Mouse (Mus musculus) CH12.LX (cell line): ENCODE measurements around the gene Fstl4. TPM values are rescaled to one million over a fixed set of nuclear protein-coding genes. Genes with fewer than 3 reads are reported as not detected.

Experiments used
- DNase-seq: peaks from one replicate; pipeline ENCODE4 v3.0.0-alpha.2; 2013; ENCODE audit errors: extremely low read depth
- H3K27ac ChIP-seq: 2 replicates; pipeline ENCODE4 v1.5.1; 2012; ENCODE audit warnings: low read depth, mild to moderate bottlenecking, control low read depth, moderate library complexity; ENCODE audit not compliant: insufficient read depth
- H3K27me3 ChIP-seq: replicated peaks from 2 replicates; pipeline ENCODE3; 2012; ENCODE audit warnings: inconsistent platforms
- H3K36me3 ChIP-seq, 2 experiments: replicated peaks in 1 of 2; 2 replicates each; pipeline versions ENCODE3 to v1.6.1; 2012; ENCODE audit warnings: inconsistent platforms in 1 of 2, low read length in 1 of 2, mild to moderate bottlenecking in 1 of 2, mixed read lengths in 1 of 2, moderate library complexity in 1 of 2; ENCODE audit not compliant: control insufficient read depth in 1 of 2, insufficient read depth in 1 of 2
- H3K4me1 ChIP-seq, 2 experiments: 2 replicates each; pipeline ENCODE4 v1.6.1; 2012; ENCODE audit warnings: inconsistent platforms in 1 of 2, moderate library complexity in 1 of 2; ENCODE audit not compliant: insufficient read depth in 2 of 2, control insufficient read depth in 1 of 2
- H3K4me2 ChIP-seq: 2 replicates; pipeline ENCODE4 v1.6.1; 2012; ENCODE audit warnings: low read depth, mild to moderate bottlenecking, control low read depth; ENCODE audit not compliant: poor library complexity, insufficient read depth, severe bottlenecking
- H3K4me3 ChIP-seq, 3 experiments: fragments of 150-350 bp in 1 of 3; sonication (generic) in 1 of 3; replicated peaks in 1 of 3; 2 replicates each; pipeline versions ENCODE3 to v1.5.1; 2011 to 2012; ENCODE audit warnings: low read depth in 2 of 3, low read length in 2 of 3, mild to moderate bottlenecking in 2 of 3, moderate library complexity in 2 of 3, control low read depth in 1 of 3, improper control_type of control experiment in 1 of 3, inconsistent platforms in 1 of 3, mixed read lengths in 1 of 3; ENCODE audit not compliant: poor library complexity in 1 of 3
- H3K79me2 ChIP-seq: replicated peaks from 2 replicates; pipeline ENCODE4 v1.6.1; 2012; ENCODE audit warnings: mild to moderate bottlenecking, moderate library complexity; ENCODE audit not compliant: control insufficient read depth, poor library complexity, insufficient read depth, severe bottlenecking; ENCODE audit errors: extremely low read depth
- H3K9ac ChIP-seq: 2 replicates; pipeline ENCODE4 v1.6.1; 2012; ENCODE audit warnings: low read depth, mild to moderate bottlenecking, control low read depth, moderate library complexity; ENCODE audit not compliant: insufficient read depth
- H3K9me3 ChIP-seq: replicated peaks from 2 replicates; pipeline ENCODE3; 2012; ENCODE audit warnings: low read length, inconsistent platforms, mixed read lengths
- CHD1 ChIP-seq: IDR thresholded peaks from 2 replicates; pipeline ENCODE4 v1.6.1; 2012; ENCODE audit warnings: low read depth, low read length, improper control_type of control experiment, inconsistent platforms
- CTCF ChIP-seq, 2 experiments: IDR thresholded peaks in 1 of 2; conservative IDR thresholded peaks in 1 of 2; 2 replicates each; pipeline ENCODE4 v1.5.1; 2011 to 2012; ENCODE audit warnings: low read depth in 2 of 2, low read length in 2 of 2, improper control_type of control experiment in 1 of 2, inconsistent platforms in 1 of 2, mild to moderate bottlenecking in 1 of 2, moderate library complexity in 1 of 2
- E2F4 ChIP-seq: IDR thresholded peaks from 2 replicates; pipeline ENCODE4 v1.6.1; 2011; ENCODE audit warnings: low read depth, low read length, improper control_type of control experiment; ENCODE audit not compliant: insufficient replicate concordance
- EP300 ChIP-seq: IDR thresholded peaks from 2 replicates; pipeline ENCODE4 v1.6.1; 2011; ENCODE audit warnings: low read length, improper control_type of control experiment
- ETS1 ChIP-seq: conservative IDR thresholded peaks from 2 replicates; pipeline ENCODE4 v1.6.1; 2012; ENCODE audit warnings: low read depth, mild to moderate bottlenecking, inconsistent platforms, low read length, improper control_type of control experiment, moderate library complexity
- GABPA ChIP-seq: IDR thresholded peaks from 2 replicates; pipeline ENCODE4 v1.6.1; 2012; ENCODE audit warnings: low read depth, low read length, improper control_type of control experiment, inconsistent platforms; ENCODE audit not compliant: insufficient replicate concordance
- JUN ChIP-seq: IDR thresholded peaks from 2 replicates; pipeline ENCODE4 v1.6.1; 2011; ENCODE audit warnings: low read depth, mild to moderate bottlenecking, low read length, improper control_type of control experiment, moderate library complexity; ENCODE audit not compliant: insufficient read depth
- JUND ChIP-seq: conservative IDR thresholded peaks from 2 replicates; pipeline ENCODE4 v1.6.1; 2011; ENCODE audit warnings: low read depth, low read length, improper control_type of control experiment
- KAT2A ChIP-seq: IDR thresholded peaks from 2 replicates; pipeline ENCODE4 v1.6.1; 2012; ENCODE audit warnings: low read length, improper control_type of control experiment, inconsistent platforms; ENCODE audit not compliant: insufficient replicate concordance
- MAFK ChIP-seq: IDR thresholded peaks from 2 replicates; pipeline ENCODE4 v1.6.1; 2011; ENCODE audit warnings: low read length, improper control_type of control experiment; ENCODE audit not compliant: insufficient replicate concordance
- MAX ChIP-seq: IDR thresholded peaks from 2 replicates; pipeline ENCODE4 v1.6.1; 2011; ENCODE audit warnings: low read length, improper control_type of control experiment
- MEF2A ChIP-seq: IDR thresholded peaks from 2 replicates; pipeline ENCODE4 v1.6.1; 2014; ENCODE audit warnings: low read depth, mild to moderate bottlenecking, inconsistent platforms, low read length, improper control_type of control experiment, borderline replicate concordance
- MYC ChIP-seq: IDR thresholded peaks from 2 replicates; pipeline ENCODE4 v1.6.1; 2011; ENCODE audit warnings: low read depth, mild to moderate bottlenecking, improper control_type of control experiment, low read length
- NELFE ChIP-seq: IDR thresholded peaks from 2 replicates; pipeline ENCODE4 v1.6.1; 2011; ENCODE audit warnings: low read depth, low read length, improper control_type of control experiment
- NRF1 ChIP-seq: IDR thresholded peaks from 2 replicates; pipeline ENCODE4 v1.6.1; 2014; ENCODE audit warnings: low read depth, mild to moderate bottlenecking, inconsistent platforms, low read length, improper control_type of control experiment, moderate library complexity
- POLR2AphosphoS2 ChIP-seq: IDR thresholded peaks from 2 replicates; pipeline ENCODE4 v1.6.1; 2011; ENCODE audit warnings: low read depth, low read length, improper control_type of control experiment
- RAD21 ChIP-seq: IDR thresholded peaks from 2 replicates; pipeline ENCODE4 v1.6.1; 2011; ENCODE audit warnings: low read depth, mild to moderate bottlenecking, low read length, improper control_type of control experiment, moderate library complexity
- RCOR1 ChIP-seq: conservative IDR thresholded peaks from 2 replicates; pipeline ENCODE4 v1.6.1; 2012; ENCODE audit warnings: low read depth, mild to moderate bottlenecking, inconsistent platforms, low read length, improper control_type of control experiment
- SIN3A ChIP-seq: IDR thresholded peaks from 2 replicates; pipeline ENCODE4 v1.6.1; 2012; ENCODE audit warnings: low read length, improper control_type of control experiment, inconsistent platforms
- SMC3 ChIP-seq: IDR thresholded peaks from 2 replicates; pipeline ENCODE4 v1.6.1; 2011; ENCODE audit warnings: low read depth, low read length, improper control_type of control experiment
- USF1 ChIP-seq: IDR thresholded peaks from 2 replicates; pipeline ENCODE4 v1.6.1; 2014; ENCODE audit warnings: low read depth, mild to moderate bottlenecking, inconsistent platforms, low read length, improper control_type of control experiment
- ZC3H11A ChIP-seq: IDR thresholded peaks from 2 replicates; pipeline ENCODE4 v1.6.1; 2012; ENCODE audit warnings: low read depth, mild to moderate bottlenecking, inconsistent platforms, low read length, improper control_type of control experiment
- ZKSCAN1 ChIP-seq: IDR thresholded peaks from 2 replicates; pipeline ENCODE4 v1.6.1; 2012; ENCODE audit warnings: low read depth, inconsistent platforms, low read length, improper control_type of control experiment, borderline replicate concordance
- ZMIZ1 ChIP-seq: IDR thresholded peaks from 2 replicates; pipeline ENCODE4 v1.6.1; 2012; ENCODE audit warnings: low read depth, mild to moderate bottlenecking, inconsistent platforms, low read length, improper control_type of control experiment
- ZNF384 ChIP-seq: IDR thresholded peaks from 2 replicates; pipeline ENCODE4 v1.6.1; 2012; ENCODE audit warnings: low read depth, low read length, improper control_type of control experiment, inconsistent platforms
- dilution Hi-C: fragments of 300-500 bp; cut with MboI; formaldehyde crosslinking; loops from 2 replicates; pipeline ENCODE4 v1.14.3; 2020; ENCODE audit warnings: low sequenced_read_pairs; ENCODE audit not compliant: extremely low pct_unique_long_range_greater_than_20kb, extremely low pct_ligation_motif_present
- in situ Hi-C: fragments of 300-500 bp; cut with MboI; formaldehyde crosslinking; loops from 3 replicates; pipeline ENCODE4 v1.14.3; 2019; ENCODE audit warnings: low sequenced_read_pairs, low pct_ligation_motif_present, low pct_unique_long_range_greater_than_20kb, mixed read lengths
- polyA plus RNA-seq: library from polyadenylated mRNA; unstranded; fragments of >175 nt; gene quantifications from 2 replicates; pipeline ENCODE4 v1.2.1, GENCODE M21; 2012; ENCODE audit warnings: low read depth; ENCODE audit not compliant: insufficient read length
- total RNA-seq, 2 experiments: library from RNA; depleted of rRNA; stranded (reverse); fragments of 300-350 nt in 1 of 2; fragments of >200 nt in 1 of 2; gene quantifications; 2 replicates each; pipeline ENCODE4 v1.2.3; 2012 to 2014

Fstl4 gene
- total and polyA plus RNA-seq, 3 experiments: not detected

DNA sequence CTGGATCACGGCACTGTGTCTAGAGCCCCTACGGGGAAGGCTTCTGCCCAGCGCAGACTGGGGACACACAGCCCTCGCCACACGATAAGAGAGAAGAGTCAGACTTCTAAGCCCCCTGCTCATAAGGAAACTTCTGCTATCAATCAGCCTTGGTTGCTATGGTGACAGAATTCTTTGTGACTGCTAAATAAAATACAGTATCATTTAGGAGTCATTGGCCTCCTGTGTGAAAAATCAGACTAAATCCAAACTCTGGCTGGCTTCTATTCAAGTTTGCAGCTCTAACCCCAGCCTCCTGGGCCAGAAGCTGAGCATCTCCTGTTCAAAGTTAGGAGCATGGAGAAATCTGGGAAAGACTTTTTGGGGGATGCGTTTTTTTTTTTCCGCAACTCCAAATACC, 238.9 kb downstream of the Fstl4 start:
- Histone ChIP-seq H3K27ac (no peak overlapping the region), H3K9ac (no peak overlapping the region), H3K79me2 (no peaks in the 10 kb centered on the region), H3K9me3 (peaks cover 12% of the 10 kb centered on the region), H3K27me3 (peaks cover 90% of the 10 kb centered on the region), H3K4me3 (no peak overlapping the region), H3K4me1 (no peaks in the 10 kb centered on the region), H3K36me3 (no peaks in the 10 kb centered on the region)
- in situ Hi-C loops: no loop called here
- dilution Hi-C loops: no loop called here
- DNase-seq: no peak
- TF ChIP-seq SIN3A (no peak), POLR2AphosphoS2 (no peak), JUND (no peak), CTCF (conservative IDR thresholded peaks at IDR 0.05 in 1 of 2, IDR thresholded peaks at IDR 0.05 in 1 of 2; ENCODE audit: low read depth in 2 of 2, low read length in 2 of 2) (no peak), SMC3 (no peak), MEF2A (no peak), MAFK (no peak), GABPA (no peak), RAD21 (no peak), ZNF384 (no peak), RCOR1 (no peak), NRF1 (no peak), ZKSCAN1 (no peak), ZC3H11A (no peak), ETS1 (no peak), ZMIZ1 (no peak), CHD1 (no peak), MYC (no peak), KAT2A (no peak), USF1 (no peak)
- TF ChIP-seq, all 38 proteins: peak for 0
- H3K4me2 ChIP-seq: no peak overlapping the region

GRCm38 (mm10) chr11:53003811-53004210, 239.4 kb downstream of the Fstl4 start:
- Histone ChIP-seq H3K36me3 (no peaks in the 10 kb centered on the region), H3K27ac (no peak overlapping the region), H3K79me2 (no peaks in the 10 kb centered on the region), H3K4me3 (no peak overlapping the region), H3K27me3 (peaks cover 87% of the 10 kb centered on the region), H3K9ac (no peak overlapping the region), H3K4me2 (no peak overlapping the region), H3K9me3 (peaks cover 9% of the 10 kb centered on the region)
- no peak for DNase-seq
- in situ Hi-C loops: no loop called here
- dilution Hi-C loops: no loop called here
- TF ChIP-seq ZNF384 (no peak), MAFK (no peak), MYC (no peak), CTCF (conservative IDR thresholded peaks at IDR 0.05 in 1 of 2, IDR thresholded peaks at IDR 0.05 in 1 of 2; ENCODE audit: low read depth in 2 of 2, low read length in 2 of 2) (no peak), ZKSCAN1 (no peak), MAX (no peak), SMC3 (no peak), E2F4 (no peak), JUN (no peak), GABPA (no peak), KAT2A (no peak), RAD21 (no peak), JUND (no peak), NELFE (no peak), EP300 (no peak), ZC3H11A (no peak), NRF1 (no peak)
- TF ChIP-seq, all 38 proteins: peak for 0
- H3K4me1 ChIP-seq: no peaks in the 10 kb centered on the region
